Mouse (Mus musculus) MEL (cell line): ENCODE results near the gene Hrct1. TPM values are rescaled to one million over a fixed set of nuclear protein-coding genes. Genes with fewer than 3 reads are reported as not detected.

Source experiments
- DNase-seq: peaks from one replicate; pipeline ENCODE4 v3.0.0; 2011; ENCODE audit warnings: low read depth, low spot score
- H3K27ac ChIP-seq: 2 replicates; pipeline ENCODE4 v1.5.1; 2012; ENCODE audit warnings: low read depth, mild to moderate bottlenecking, control low read depth, low read length, moderate library complexity; ENCODE audit not compliant: control insufficient read depth
- H3K27me3 ChIP-seq, 2 experiments: fragments of 150-350 bp in 1 of 2; sonication (generic) in 1 of 2; 2 replicates each; pipeline ENCODE4 v1.6.1; 2012; ENCODE audit warnings: low read length in 2 of 2, mild to moderate bottlenecking in 2 of 2, improper control_type of control experiment in 1 of 2, moderate library complexity in 1 of 2; ENCODE audit not compliant: insufficient read depth in 2 of 2, control insufficient read depth in 1 of 2
- H3K36me3 ChIP-seq, 2 experiments: 2 replicates each; pipeline ENCODE4 v1.6.1; 2012 to 2014; ENCODE audit warnings: low read length in 2 of 2, improper control_type of control experiment in 1 of 2, inconsistent platforms in 1 of 2, mild to moderate bottlenecking in 1 of 2; ENCODE audit not compliant: insufficient read depth in 2 of 2, control insufficient read depth in 1 of 2
- H3K4me1 ChIP-seq, 2 experiments: fragments of 150-350 bp in 1 of 2; sonication (generic) in 1 of 2; 2 replicates each; pipeline ENCODE4 v1.6.1; 2012; ENCODE audit warnings: low read length in 2 of 2, improper control_type of control experiment in 1 of 2, mild to moderate bottlenecking in 1 of 2; ENCODE audit not compliant: insufficient read depth in 2 of 2, control insufficient read depth in 1 of 2
- H3K4me3 ChIP-seq, 2 experiments: fragments of 150-350 bp in 1 of 2; sonication (generic) in 1 of 2; 2 replicates each; pipeline ENCODE4 v1.5.1; 2012; ENCODE audit warnings: low read depth in 2 of 2, low read length in 2 of 2, mild to moderate bottlenecking in 2 of 2, moderate library complexity in 2 of 2, control low read depth in 1 of 2, improper control_type of control experiment in 1 of 2; ENCODE audit not compliant: control insufficient read depth in 1 of 2, insufficient read depth in 1 of 2
- H3K79me2 ChIP-seq: 2 replicates; pipeline ENCODE4 v1.6.1; 2012; ENCODE audit warnings: mild to moderate bottlenecking, low read length, moderate library complexity; ENCODE audit not compliant: control insufficient read depth, poor library complexity, insufficient read depth
- H3K9ac ChIP-seq: 2 replicates; pipeline ENCODE4 v1.6.1; 2012; ENCODE audit warnings: low read depth, mild to moderate bottlenecking, control low read depth, low read length, moderate library complexity; ENCODE audit not compliant: control insufficient read depth, poor library complexity, severe bottlenecking
- H3K9me3 ChIP-seq: fragments of 150-350 bp; sonication (generic); replicated peaks from 2 replicates; pipeline ENCODE4 v1.6.1; 2012; ENCODE audit warnings: mild to moderate bottlenecking, low read length, improper control_type of control experiment, moderate library complexity; ENCODE audit not compliant: insufficient read depth
- BHLHE40 ChIP-seq: IDR thresholded peaks from 2 replicates; pipeline ENCODE4 v1.6.1; 2012; ENCODE audit warnings: low read depth, mild to moderate bottlenecking, inconsistent platforms, low read length, improper control_type of control experiment, borderline replicate concordance
- CHD1 ChIP-seq: IDR thresholded peaks from 2 replicates; pipeline ENCODE4 v1.6.1; 2012; ENCODE audit warnings: low read depth, mild to moderate bottlenecking, inconsistent platforms, low read length, improper control_type of control experiment
- CTCF ChIP-seq, 3 experiments: IDR thresholded peaks in 2 of 3; conservative IDR thresholded peaks in 1 of 3; 2 replicates each; pipeline ENCODE4 v1.5.1; 2011 to 2012; ENCODE audit warnings: low read length in 3 of 3, low read depth in 2 of 3, mild to moderate bottlenecking in 2 of 3, improper control_type of control experiment in 1 of 3, inconsistent platforms in 1 of 3, mixed read lengths in 1 of 3, moderate library complexity in 1 of 3; ENCODE audit not compliant: control insufficient read depth in 1 of 3, insufficient read depth in 1 of 3, poor library complexity in 1 of 3, severe bottlenecking in 1 of 3
- E2F4 ChIP-seq: IDR thresholded peaks from 2 replicates; pipeline ENCODE4 v1.6.1; 2011; ENCODE audit warnings: low read depth, low read length, improper control_type of control experiment, borderline replicate concordance
- ELF1 ChIP-seq: IDR thresholded peaks from 2 replicates; pipeline ENCODE4 v1.6.1; 2014; ENCODE audit warnings: low read depth, mild to moderate bottlenecking, inconsistent platforms, low read length, improper control_type of control experiment, moderate library complexity
- EP300 ChIP-seq, 2 experiments: IDR thresholded peaks; 2 replicates each; pipeline ENCODE4 v1.6.1; 2011; ENCODE audit warnings: improper control_type of control experiment in 2 of 2, low read length in 2 of 2, low read depth in 1 of 2, mild to moderate bottlenecking in 1 of 2
- GATA1 ChIP-seq: IDR thresholded peaks from 2 replicates; pipeline ENCODE4 v1.6.1; 2011; ENCODE audit warnings: low read depth, low read length, improper control_type of control experiment
- JUND ChIP-seq: IDR thresholded peaks from 2 replicates; pipeline ENCODE4 v1.6.1; 2011; ENCODE audit warnings: low read depth, mild to moderate bottlenecking, improper control_type of control experiment, low read length
- KAT2A ChIP-seq: conservative IDR thresholded peaks from 2 replicates; pipeline ENCODE4 v1.6.1; 2012; ENCODE audit warnings: low read depth, low read length, improper control_type of control experiment, inconsistent platforms
- MAX ChIP-seq: IDR thresholded peaks from 2 replicates; pipeline ENCODE4 v1.6.1; 2011; ENCODE audit warnings: low read length, improper control_type of control experiment
- MAZ ChIP-seq: IDR thresholded peaks from 2 replicates; pipeline ENCODE4 v1.6.1; 2012; ENCODE audit warnings: low read depth, mild to moderate bottlenecking, inconsistent platforms, low read length, improper control_type of control experiment
- MYB ChIP-seq: IDR thresholded peaks from 2 replicates; pipeline ENCODE4 v1.6.1; 2011; ENCODE audit warnings: mild to moderate bottlenecking, low read depth, low read length, improper control_type of control experiment
- NELFE ChIP-seq: IDR thresholded peaks from 2 replicates; pipeline ENCODE4 v1.6.1; 2011; ENCODE audit warnings: low read depth, low read length, improper control_type of control experiment
- POLR2AphosphoS2 ChIP-seq: IDR thresholded peaks from 2 replicates; pipeline ENCODE4 v1.6.1; 2011; ENCODE audit warnings: low read length, improper control_type of control experiment
- RAD21 ChIP-seq: IDR thresholded peaks from 2 replicates; pipeline ENCODE4 v1.6.1; 2011; ENCODE audit warnings: mild to moderate bottlenecking, low read depth, low read length, improper control_type of control experiment
- RCOR1 ChIP-seq: IDR thresholded peaks from 2 replicates; pipeline ENCODE4 v1.6.1; 2012; ENCODE audit warnings: low read depth, mild to moderate bottlenecking, inconsistent platforms, low read length, improper control_type of control experiment
- TCF12 ChIP-seq: IDR thresholded peaks from 2 replicates; pipeline ENCODE4 v1.6.1; 2014; ENCODE audit warnings: low read depth, mild to moderate bottlenecking, inconsistent platforms, low read length, improper control_type of control experiment, moderate library complexity
- USF1 ChIP-seq: IDR thresholded peaks from 2 replicates; pipeline ENCODE4 v1.6.1; 2014; ENCODE audit warnings: low read depth, mild to moderate bottlenecking, inconsistent platforms, low read length, improper control_type of control experiment, moderate library complexity
- USF2 ChIP-seq, 2 experiments: IDR thresholded peaks; 2 replicates each; pipeline ENCODE4 v1.6.1; 2011 to 2012; ENCODE audit warnings: improper control_type of control experiment in 2 of 2, low read length in 2 of 2, borderline replicate concordance in 1 of 2, inconsistent platforms in 1 of 2, low read depth in 1 of 2, mild to moderate bottlenecking in 1 of 2; ENCODE audit not compliant: insufficient read depth in 1 of 2
- ZC3H11A ChIP-seq: IDR thresholded peaks from 2 replicates; pipeline ENCODE4 v1.6.1; 2012; ENCODE audit warnings: low read depth, mild to moderate bottlenecking, inconsistent platforms, low read length, improper control_type of control experiment
- ZKSCAN1 ChIP-seq: IDR thresholded peaks from 2 replicates; pipeline ENCODE4 v1.6.1; 2012; ENCODE audit warnings: low read depth, mild to moderate bottlenecking, inconsistent platforms, low read length, improper control_type of control experiment, moderate library complexity
- ZNF384 ChIP-seq: IDR thresholded peaks from 2 replicates; pipeline ENCODE4 v1.6.1; 2012; ENCODE audit warnings: low read depth, mild to moderate bottlenecking, inconsistent platforms, low read length, improper control_type of control experiment
- polyA plus RNA-seq, 2 experiments: library from polyadenylated mRNA; stranded (reverse) in 1 of 2; unstranded in 1 of 2; fragments of >175 nt in 1 of 2; fragments of >200 nt in 1 of 2; gene quantifications; 2 replicates each; pipeline versions ENCODE4 v1.2.1 to v1.2.4; 2012; ENCODE audit warnings: low replicate concordance in 2 of 2, low read depth in 1 of 2; ENCODE audit not compliant: insufficient read length in 2 of 2, insufficient read depth in 1 of 2, missing spikeins in 1 of 2
- total RNA-seq: library from RNA; depleted of rRNA; stranded (reverse); fragments of 300-350 nt; gene quantifications from 2 replicates; pipeline ENCODE4 v1.2.3, GENCODE M21; 2012

Hrct1 gene
- total and polyA plus RNA-seq, 3 experiments: not detected

GRCm38 (mm10) chr4:43703851-43704250, 23.1 kb upstream of the Hrct1 start:
- Histone ChIP-seq H3K27ac (no peak overlapping the region), H3K4me1 (no peaks in the 10 kb centered on the region), H3K9me3 (no peaks in the 10 kb centered on the region), H3K9ac (no peak overlapping the region), H3K4me3 (no peak overlapping the region), H3K27me3 (peaks cover 17 to 18% of the 10 kb centered on the region in 2 experiments), H3K36me3 (no peaks in the 10 kb centered on the region), H3K79me2 (no peaks in the 10 kb centered on the region)
- DNase-seq: no peak
- TF ChIP-seq POLR2AphosphoS2: no peak
- TF ChIP-seq BHLHE40: no peak
- no peak for TF ChIP-seq CTCF (IDR thresholded peaks at IDR 0.05 in 2 of 3, conservative IDR thresholded peaks at IDR 0.05 in 1 of 3; ENCODE audit: control insufficient read depth in 1 of 3, insufficient read depth in 1 of 3, low read depth in 2 of 3, low read length in 3 of 3, poor library complexity in 1 of 3, severe bottlenecking in 1 of 3)
- no peak for TF ChIP-seq USF1
- no peak for TF ChIP-seq ZNF384
- TF ChIP-seq GATA1: no peak
- no peak for TF ChIP-seq KAT2A
- no peak for TF ChIP-seq NELFE
- TF ChIP-seq MYB: no peak
- TF ChIP-seq CHD1: no peak
- no peak for TF ChIP-seq RCOR1
- TF ChIP-seq MAZ: no peak

GRCm38 (mm10) chr4:43705991-43706390, 21.0 kb upstream of the Hrct1 start:
- Histone ChIP-seq H3K36me3 (no peaks in the 10 kb centered on the region), H3K27ac (no peak overlapping the region), H3K79me2 (no peaks in the 10 kb centered on the region), H3K9ac (no peak overlapping the region), H3K4me3 (no peak overlapping the region), H3K4me1 (no peaks in the 10 kb centered on the region), H3K27me3 (peaks cover 18 to 25% of the 10 kb centered on the region in 2 experiments), H3K9me3 (no peaks in the 10 kb centered on the region)
- no peak for DNase-seq
- TF ChIP-seq BHLHE40: no peak
- no peak for TF ChIP-seq JUND

GRCm38 (mm10) chr4:43709869-43710268, 17.1 kb upstream of the Hrct1 start, which contains the start of gene Olfr71:
Gene Olfr71, minus strand, starts transcription at chr4:43710255.
- TF ChIP-seq USF2 (IDR thresholded peaks at IDR 0.05; ENCODE audit: borderline replicate concordance in 1 of 2, insufficient read depth in 1 of 2, low read depth in 1 of 2, low read length in 2 of 2): no peak
- no peak for TF ChIP-seq CTCF (IDR thresholded peaks at IDR 0.05 in 2 of 3, conservative IDR thresholded peaks at IDR 0.05 in 1 of 3; ENCODE audit: control insufficient read depth in 1 of 3, insufficient read depth in 1 of 3, low read depth in 2 of 3, low read length in 3 of 3, poor library complexity in 1 of 3, severe bottlenecking in 1 of 3)
- no peak for TF ChIP-seq E2F4
- no peak for TF ChIP-seq ELF1
- no peak for TF ChIP-seq TCF12
- TF ChIP-seq RAD21: no peak
- no peak for TF ChIP-seq KAT2A
- no peak for TF ChIP-seq EP300 (IDR thresholded peaks at IDR 0.05; ENCODE audit: low read depth in 1 of 2, low read length in 2 of 2)
- no peak for TF ChIP-seq MAX
- TF ChIP-seq ZNF384: no peak
- no peak for TF ChIP-seq ZC3H11A
- TF ChIP-seq ZKSCAN1: no peak
- no peak within 1 kb of the TSS for H3K27ac ChIP-seq
- no peak within 1 kb of the TSS for H3K4me3 ChIP-seq
- no peaks in the 10 kb centered on the region for H3K36me3 ChIP-seq
- H3K79me2 ChIP-seq: no peaks in the 10 kb centered on the region
- no peak for DNase-seq
- no peaks in the 10 kb centered on the region for H3K9me3 ChIP-seq
- H3K9ac ChIP-seq: no peak within 1 kb of the TSS
- peaks cover 24 to 29% of the 10 kb centered on the region in 2 experiments for H3K27me3 ChIP-seq
- no peaks in the 10 kb centered on the region for H3K4me1 ChIP-seq
